ENCODE assay signal across 27 mouse cellular contexts in the genomic region with DNA sequence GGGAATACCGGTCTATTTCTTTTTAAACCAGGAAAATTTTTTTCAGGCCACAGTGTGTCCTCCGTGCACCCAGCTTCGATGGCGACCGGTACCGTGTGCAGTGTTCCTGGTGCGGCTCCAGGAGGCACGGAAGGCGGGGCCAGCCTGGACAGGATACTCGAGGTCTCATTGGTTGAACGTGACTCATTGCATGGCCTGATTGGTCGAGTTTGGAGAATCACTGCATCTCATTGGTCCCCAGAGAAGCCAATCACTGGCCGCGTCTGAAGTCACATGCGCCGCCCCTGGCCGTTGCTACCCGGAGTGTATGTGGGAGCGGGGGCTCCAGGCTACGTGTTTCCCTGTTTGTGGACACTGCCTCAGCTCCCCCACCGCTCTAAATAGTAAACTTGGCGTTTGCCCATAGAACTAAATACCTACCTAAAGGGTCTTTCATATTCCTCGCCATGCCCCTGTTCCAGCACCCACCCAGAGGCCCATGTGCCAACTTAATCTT. TPM values are rescaled to one million over a fixed set of nuclear protein-coding genes. Genes with fewer than 3 reads are reported as not detected.
DNase-seq lines count a peak whose midpoint lies in the region; TF ChIP-seq lines count a peak whose summit lies in the region.
"Had no signal": no experiment of that assay in that cellular context is flagged by ENCODE, and none has a peak within 500 bp of the region (broad histone marks: within the 10 kb centered on the region; RNA-seq: fewer than 3 reads in every experiment).

No protein-coding gene starts in this region.

- H3K4me3 ChIP-seq in ES-E14 (ENCODE audit: insufficient read depth in 1 of 2, low read depth in 1 of 2, low read length in 2 of 2, poor library complexity in 1 of 2, severe bottlenecking in 1 of 2): no peak overlapping the region
- H3K4me3 ChIP-seq: embryonic facial prominence, embryonic 13.5 days; embryonic facial prominence, embryonic 15.5 days; erythroblast, embryonic 14.5 days; forebrain, embryonic 13.5 days; forebrain, embryonic 15.5 days had no signal

- DNase-seq in ES-CJ7 (ENCODE audit: low read depth, low spot score) (peak; percentile 53), ES-E14 (ENCODE audit: low read depth, low spot score) (no peak), ZHBTc4 (ENCODE audit: low read depth, low spot score) (peak; percentile 68), liver (no peak)
- DNase-seq in testis, postnatal 10 days (ENCODE audit: low spot score): peak; percentile 59
- DNase-seq in kidney, postnatal 36 days: no peak
- DNase-seq in heart, postnatal 4 days: no peak
- no peak for DNase-seq in left cerebral cortex, postnatal 36 days (ENCODE audit: low spot score in 2 of 2)
- DNase-seq: adrenal gland, adult 2 months; adrenal gland, postnatal 10 days; adrenal gland, postnatal 25 days; cerebellum, adult 11 months; cerebellum, adult 18-20 months; cerebellum, adult 8-10 months; cerebellum, adult 9-11 months; cerebellum, postnatal 14 days; cerebellum, postnatal 36 days; embryo, embryonic 11 days; forebrain, postnatal 0 days had no signal

- H3K36me3 ChIP-seq in ES-E14 (ENCODE audit: control insufficient read depth, insufficient read depth, low read length, poor library complexity, severe bottlenecking): no peaks in the 10 kb centered on the region
- H3K36me3 ChIP-seq: embryonic facial prominence, embryonic 13.5 days; embryonic facial prominence, embryonic 15.5 days; forebrain, embryonic 15.5 days had no signal

- no peak overlapping the region for H3K27ac ChIP-seq in ES-E14 (ENCODE audit: insufficient read depth, low read depth, low read length, poor library complexity, severe bottlenecking)
- H3K27ac ChIP-seq: embryonic facial prominence, embryonic 13.5 days; embryonic facial prominence, embryonic 15.5 days; forebrain, embryonic 13.5 days; forebrain, embryonic 15.5 days had no signal

- no peaks in the 10 kb centered on the region for H3K4me1 ChIP-seq in ES-E14 (ENCODE audit: control insufficient read depth in 2 of 2, insufficient read depth in 2 of 2, low read length in 2 of 2, poor library complexity in 1 of 2)
- H3K4me1 ChIP-seq: embryonic facial prominence, embryonic 13.5 days; embryonic facial prominence, embryonic 15.5 days; forebrain, embryonic 13.5 days; forebrain, embryonic 15.5 days had no signal

- in situ Hi-C loops in ES-E14 (cut with MboI; ENCODE audit: low sequenced_read_pairs in 2 of 2, unreplicated experiment in 2 of 2): no loop called here

- intact Hi-C loops in left cerebral cortex, postnatal 36 days (cut with DNase I): no loop called here

- no peaks in the 10 kb centered on the region for H3K9me3 ChIP-seq in ES-E14 (ENCODE audit: control insufficient read depth, insufficient read depth, low read depth, low read length)
- H3K9me3 ChIP-seq: embryonic facial prominence, embryonic 13.5 days; embryonic facial prominence, embryonic 15.5 days; forebrain, embryonic 13.5 days; forebrain, embryonic 15.5 days had no signal

- H3K9ac ChIP-seq in ES-E14 (ENCODE audit: insufficient read depth, low read depth, low read length, poor library complexity, severe bottlenecking): no peak overlapping the region
- H3K9ac ChIP-seq: embryonic facial prominence, embryonic 13.5 days; embryonic facial prominence, embryonic 15.5 days; forebrain, embryonic 13.5 days; forebrain, embryonic 15.5 days; forebrain, postnatal 0 days had no signal

TF ChIP-seq in ES-E14, 5 proteins besides CTCF, POLR2A, EP300 and RAD21:
- TF ChIP-seq ZC3H11A (IDR thresholded peaks at IDR 0.05; ENCODE audit: borderline replicate concordance, low read depth, low read length) (no peak), CHD2 (IDR thresholded peaks at IDR 0.05; ENCODE audit: low read depth, low read length) (peak; percentile 69; the same call in 1 of the 2 replicates)

RNA-seq across cellular contexts. Expression of gene Tex101, which starts 4.5 kb away (rescaled TPM):
- 9.5 and 10.0 TPM in 2 replicates for total RNA-seq in ES-E14 (2012; rRNA removed)
- not detected for total RNA-seq in heart, postnatal 4 days (2021)
- total RNA-seq in left cerebral cortex, postnatal 36 days (2021): not detected
- total RNA-seq: adrenal gland, adult 2 months; adrenal gland, postnatal 10 days; adrenal gland, postnatal 25 days; adrenal gland, postnatal 4 days; common myeloid progenitor, adult 5-6 weeks; forebrain, postnatal 0 days had no signal

RNA-seq across cellular contexts. Expression of gene Lypd3, which starts 35.6 kb away (rescaled TPM):
- total RNA-seq in ES-E14 (2012; rRNA removed): 0.13 and 0.32 TPM in 2 replicates
- total RNA-seq in heart, postnatal 4 days (2021): not detected
- 1 to 10 TPM in 1 of 2 experiments, under 1 TPM in 1; 0.32 to 1.3 TPM for total RNA-seq in left cerebral cortex, postnatal 36 days (2021)
- total RNA-seq: common myeloid progenitor, adult 5-6 weeks; MEL had no signal

RNA-seq across cellular contexts. Expression of gene BC049730, which starts 37.0 kb away (rescaled TPM):
- not detected in 2 replicates for total RNA-seq in ES-E14 (2012; rRNA removed)
- not detected for total RNA-seq in heart, postnatal 4 days (2021)
- not detected for total RNA-seq in left cerebral cortex, postnatal 36 days (2021)
- total RNA-seq: adrenal gland, adult 2 months; adrenal gland, postnatal 10 days; adrenal gland, postnatal 25 days; adrenal gland, postnatal 4 days; common myeloid progenitor, adult 5-6 weeks; forebrain, postnatal 0 days; MEL had no signal

RNA-seq across cellular contexts. Expression of gene Gm4763, which starts 54.7 kb away (rescaled TPM):
- total RNA-seq in ES-E14 (2012; rRNA removed): not detected in 2 replicates
- total RNA-seq in heart, postnatal 4 days (2021): not detected
- total RNA-seq in left cerebral cortex, postnatal 36 days (2021): not detected
- total RNA-seq: adrenal gland, adult 2 months; adrenal gland, postnatal 10 days; adrenal gland, postnatal 25 days; adrenal gland, postnatal 4 days; common myeloid progenitor, adult 5-6 weeks; forebrain, postnatal 0 days; MEL had no signal

Comparison
In these comparisons a context has a peak if more than half of its experiments do, and no peak if none do; other contexts are left out.
1. DNase-seq: peak in ES-CJ7 (single experiment), ZHBTc4 (single experiment) and testis, postnatal 10 days (single experiment); none in ES-E14 (single experiment), kidney, postnatal 36 days (0 of 2), liver (single experiment), heart, postnatal 4 days (single experiment) and left cerebral cortex, postnatal 36 days (0 of 2).
2. RNA of gene Tex101, which starts 4.5 kb away (total RNA-seq): 9.5 to 10.0 TPM in ES-E14; not detected in heart, postnatal 4 days and not detected in left cerebral cortex, postnatal 36 days; every median in the first group is over 10 times any median in the second.